Mouse (Mus musculus) forebrain, embryonic 11.5 days (tissue): ENCODE measurements around the gene Fbxl19. TPM values are rescaled to one million over a fixed set of nuclear protein-coding genes. Genes with fewer than 3 reads are reported as not detected.

Source experiments
- ATAC-seq: fragments of 200-750 bp; cut with Nextera tagmentation; replicated peaks from 2 replicates; pipeline ENCODE4 v1.8.0; 2017; ENCODE audit warnings: moderate TSS enrichment; ENCODE audit not compliant: low FRiP score
- DNase-seq: peaks from one replicate; pipeline ENCODE4 v3.0.0-alpha.2; 2017; ENCODE audit warnings: low spot score
- H3K27ac ChIP-seq: fragments of 300-500 bp; sonication (generic); 2 replicates; pipeline ENCODE4 v1.5.1; 2014; ENCODE audit warnings: low read depth, low read length
- H3K27me3 ChIP-seq: fragments of 300-500 bp; sonication (generic); 2 replicates; pipeline ENCODE4 v1.6.1; 2014; ENCODE audit warnings: mild to moderate bottlenecking, low read length, mixed read lengths; ENCODE audit not compliant: control insufficient read depth, insufficient read depth
- H3K36me3 ChIP-seq: fragments of 300-500 bp; sonication (generic); 2 replicates; pipeline ENCODE4 v1.6.1; 2014; ENCODE audit warnings: mild to moderate bottlenecking, low read length, moderate library complexity, mixed read lengths; ENCODE audit not compliant: control insufficient read depth, insufficient read depth
- H3K4me1 ChIP-seq: fragments of 300-500 bp; sonication (generic); replicated peaks from 2 replicates; pipeline ENCODE4 v1.6.1; 2014; ENCODE audit warnings: low read length, mixed read lengths; ENCODE audit not compliant: control insufficient read depth, insufficient read depth
- H3K4me2 ChIP-seq: fragments of 300-500 bp; sonication (generic); 2 replicates; pipeline ENCODE4 v1.6.1; 2014; ENCODE audit warnings: low read depth, mild to moderate bottlenecking, low read length, moderate library complexity, mixed read lengths; ENCODE audit not compliant: severe bottlenecking
- H3K4me3 ChIP-seq: fragments of 300-500 bp; sonication (generic); 2 replicates; pipeline ENCODE4 v1.5.1; 2014; ENCODE audit warnings: low read depth, low read length
- H3K9ac ChIP-seq: fragments of 300-500 bp; sonication (generic); 2 replicates; pipeline ENCODE4 v1.6.1; 2014; ENCODE audit warnings: low read length
- H3K9me3 ChIP-seq: fragments of 300-500 bp; sonication (generic); 2 replicates; pipeline ENCODE4 v1.6.1; 2016; ENCODE audit warnings: low read length, mixed read lengths; ENCODE audit not compliant: control insufficient read depth
- WGBS: fragments of 180-500 bp; shearing (Covaris S2); extraction: QIAGEN DNeasy Blood & Tissue Kit; methylation state at CpG from one replicate; pipeline ENCODE4 v1.1.7; 2014; 5-methylcytosine and 5-hydroxymethylcytosine counted together
- polyA plus RNA-seq: library from polyadenylated mRNA; unstranded; fragments of >200 nt; fragmentation: Nextera tagmentation; extraction: Ambion mirVana; gene quantifications from 2 replicates; pipeline ENCODE4 v1.2.1, GENCODE M21; 2014

Gene Fbxl19
- 7.9 and 9.7 TPM in 2 replicates for polyA plus RNA-seq

DNA sequence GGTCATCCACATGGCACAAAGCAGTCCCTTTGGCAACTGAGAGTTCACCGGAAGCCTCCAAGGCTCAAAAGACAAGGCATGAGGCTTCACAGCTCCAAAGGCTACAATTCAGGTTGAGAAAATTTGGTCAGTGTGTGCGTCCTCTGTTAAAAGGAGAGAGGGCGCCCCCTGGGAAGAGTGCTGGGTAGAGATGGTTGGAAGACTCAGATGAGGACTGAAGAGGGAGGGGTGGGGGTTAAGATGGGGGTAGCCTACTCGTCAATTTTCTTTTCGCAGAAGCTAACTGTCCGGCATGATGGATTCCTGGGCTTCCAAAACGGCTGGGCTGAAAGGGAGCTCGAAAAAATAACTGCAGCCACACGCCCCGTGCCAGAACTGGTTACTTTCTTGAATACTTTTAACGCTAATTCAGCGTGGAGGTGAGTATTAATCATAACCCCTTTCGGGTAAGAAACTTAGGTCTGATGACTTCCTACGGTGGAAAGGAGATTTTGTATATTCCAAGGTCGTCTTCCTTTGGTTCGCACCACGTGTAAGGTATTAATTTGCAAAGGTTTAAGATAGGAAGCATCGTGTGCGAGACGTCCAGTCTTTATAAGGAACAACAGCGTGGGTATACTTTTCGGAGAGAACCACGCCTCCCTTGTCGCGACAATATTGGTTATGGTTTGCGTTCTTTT is at the start of gene Fbxl19:
TSS of gene Fbxl19 (plus strand) at position 178 of the 680 bp plus-strand sequence.
- Histone ChIP-seq H3K9ac (peak within 1 kb of the TSS; percentile 89), H3K9me3 (no peaks in the 10 kb centered on the region), H3K27ac (peak within 1 kb of the TSS; percentile 90), H3K4me1 (no peaks in the 10 kb centered on the region; the same call in 1 of the 2 replicates), H3K36me3 (no peaks in the 10 kb centered on the region; the same call in 1 of the 2 replicates), H3K4me3 (peak within 1 kb of the TSS; percentile 88), H3K27me3 (no peaks in the 10 kb centered on the region), H3K4me2 (peak within 1 kb of the TSS; percentile 82)
- ATAC-seq (no peak), DNase-seq (peak; percentile 82)
- 1% methylated on average over 26 of the region's 26 CpGs for WGBS

DNA sequence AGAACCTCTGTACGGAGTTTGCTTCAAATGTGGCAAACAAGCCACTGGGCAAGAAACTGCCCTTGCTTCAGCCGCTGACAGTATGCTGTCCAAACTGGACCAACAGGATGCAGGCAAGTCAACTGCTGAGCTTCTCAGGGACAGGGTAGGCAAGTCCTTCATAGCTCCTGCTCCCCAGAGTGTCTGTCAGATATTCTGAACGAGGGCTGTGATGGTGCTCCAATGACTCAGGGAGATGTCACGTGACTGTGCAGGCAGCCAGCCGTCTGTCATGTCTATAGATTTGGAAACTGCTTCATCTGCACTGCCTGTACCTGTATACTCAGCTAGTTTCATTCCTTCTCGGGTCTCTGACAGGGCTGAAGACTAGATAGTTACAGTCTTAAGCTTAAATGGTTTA is 45.4 kb upstream of the Fbxl19 start:
- Histone ChIP-seq H3K27me3 (no peaks in the 10 kb centered on the region), H3K9me3 (no peaks in the 10 kb centered on the region), H3K4me2 (no peak overlapping the region), H3K36me3 (no peaks in the 10 kb centered on the region; the same call in 1 of the 2 replicates), H3K4me1 (no peaks in the 10 kb centered on the region), H3K27ac (no peak overlapping the region), H3K9ac (no peak overlapping the region), H3K4me3 (no peak overlapping the region)
- ATAC-seq (no peak), DNase-seq (no peak)
- WGBS, result 86% methylated on average over 6 of the region's 6 CpGs

DNA sequence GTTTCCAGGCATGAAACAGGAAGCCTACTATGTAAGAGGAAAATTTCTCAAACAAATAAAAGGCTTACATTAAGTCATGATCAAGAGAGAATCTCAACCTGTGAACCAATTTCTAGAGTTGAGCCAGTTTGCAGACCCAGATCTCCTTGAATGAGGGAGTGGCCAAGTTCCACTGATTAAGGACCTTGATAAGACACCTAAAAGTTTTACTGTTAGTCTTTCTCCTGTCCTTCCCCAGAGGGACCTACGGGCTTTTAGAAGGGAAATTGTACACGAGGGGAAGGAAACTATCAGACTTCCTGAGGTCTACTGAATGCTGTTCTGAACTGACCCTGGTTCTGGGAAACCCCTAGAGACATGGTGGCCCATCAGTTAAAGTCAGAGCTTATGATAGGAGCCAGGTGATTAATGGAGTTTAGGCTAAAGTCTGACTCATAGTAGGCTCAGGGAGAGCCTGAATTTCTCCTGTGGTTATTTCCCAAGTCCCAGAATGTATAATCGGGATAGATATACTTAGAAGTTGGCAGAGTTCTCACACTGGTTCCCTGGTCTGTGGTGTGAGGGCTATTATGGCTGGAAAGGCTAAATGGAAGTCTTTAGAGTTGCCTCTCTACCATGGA is 43.5 kb upstream of the Fbxl19 start:
- H3K27me3 ChIP-seq, result no peaks in the 10 kb centered on the region
- no peak overlapping the region for H3K4me2 ChIP-seq
- no peak overlapping the region for H3K4me3 ChIP-seq
- H3K36me3 ChIP-seq, result no peaks in the 10 kb centered on the region; the same call in 1 of the 2 replicates
- H3K27ac ChIP-seq, result no peak overlapping the region
- H3K4me1 ChIP-seq, result no peaks in the 10 kb centered on the region
- H3K9ac ChIP-seq, result no peak overlapping the region
- no peaks in the 10 kb centered on the region for H3K9me3 ChIP-seq
- ATAC-seq (no peak), DNase-seq (no peak)
- WGBS, result 88% methylated on average over 3 of the region's 3 CpGs

DNA sequence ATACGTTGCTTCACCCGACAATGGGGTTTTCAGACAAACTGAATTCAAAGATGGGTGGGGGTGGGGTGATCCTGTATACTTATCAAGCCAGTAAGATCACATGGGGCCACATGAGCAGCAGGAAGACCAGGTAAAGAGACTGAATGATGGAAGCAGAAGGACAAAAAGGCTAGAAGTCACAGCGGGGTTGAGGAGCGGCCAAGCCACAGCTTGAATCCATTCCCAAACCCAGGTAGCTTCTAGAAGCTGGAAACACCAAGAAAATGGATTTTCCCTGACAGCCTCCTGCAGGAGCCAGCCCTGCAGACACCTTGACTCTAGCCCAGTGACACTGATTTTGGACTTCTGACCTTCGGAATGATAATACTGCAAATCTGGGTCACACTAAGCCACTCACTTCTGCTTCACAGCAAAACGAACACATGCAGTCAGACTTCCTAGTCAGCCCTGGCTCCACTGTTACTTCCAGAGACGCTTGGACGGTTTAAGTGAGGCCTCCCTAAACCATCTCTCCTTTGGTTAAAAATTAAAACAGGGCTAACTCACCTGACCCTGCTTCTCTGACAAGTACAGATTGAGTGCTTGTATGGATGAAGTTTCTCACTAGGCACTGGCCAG is 40.7 kb upstream of the Fbxl19 start:
- H3K9ac ChIP-seq, result no peak overlapping the region
- H3K27me3 ChIP-seq, result no peaks in the 10 kb centered on the region
- H3K4me3 ChIP-seq, result no peak overlapping the region
- WGBS, result 92% methylated on average over 8 of the region's 8 CpGs
- no peaks in the 10 kb centered on the region for H3K9me3 ChIP-seq
- H3K27ac ChIP-seq, result no peak overlapping the region
- ATAC-seq (no peak), DNase-seq (no peak)
- peaks cover 10% of the 10 kb centered on the region; the same call in 1 of the 2 replicates for H3K4me1 ChIP-seq
- H3K36me3 ChIP-seq, result no peaks in the 10 kb centered on the region; the same call in 1 of the 2 replicates
- no peak overlapping the region for H3K4me2 ChIP-seq

DNA sequence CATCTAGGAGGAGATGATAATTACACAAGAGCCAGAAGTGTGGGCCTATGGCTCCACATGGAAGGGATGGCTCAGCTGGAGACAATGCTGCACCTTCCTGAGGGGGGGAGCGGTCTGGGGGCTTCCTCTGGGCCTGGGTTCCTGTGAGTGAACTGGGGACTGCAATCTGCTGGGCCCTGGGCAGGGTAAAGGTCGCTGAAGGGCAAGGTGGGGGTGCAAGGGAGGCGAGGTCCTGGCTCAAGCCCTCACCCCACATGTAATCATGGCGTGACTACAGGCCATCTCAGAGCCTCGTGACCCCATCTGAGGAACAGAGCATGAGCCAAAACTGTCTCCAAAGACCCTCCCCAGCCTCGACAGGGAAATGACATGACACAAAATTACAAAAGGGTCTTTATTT is 39.7 kb upstream of the Fbxl19 start:
- ATAC-seq, result no peak
- Histone ChIP-seq H3K4me3 (no peak overlapping the region), H3K27me3 (no peaks in the 10 kb centered on the region), H3K27ac (no peak overlapping the region), H3K4me1 (peaks cover 10% of the 10 kb centered on the region; the same call in 1 of the 2 replicates), H3K4me2 (no peak overlapping the region), H3K36me3 (no peaks in the 10 kb centered on the region; the same call in 1 of the 2 replicates), H3K9me3 (no peaks in the 10 kb centered on the region), H3K9ac (no peak overlapping the region)
- no peak for DNase-seq
- WGBS, result 89% methylated on average over 6 of the region's 6 CpGs

DNA sequence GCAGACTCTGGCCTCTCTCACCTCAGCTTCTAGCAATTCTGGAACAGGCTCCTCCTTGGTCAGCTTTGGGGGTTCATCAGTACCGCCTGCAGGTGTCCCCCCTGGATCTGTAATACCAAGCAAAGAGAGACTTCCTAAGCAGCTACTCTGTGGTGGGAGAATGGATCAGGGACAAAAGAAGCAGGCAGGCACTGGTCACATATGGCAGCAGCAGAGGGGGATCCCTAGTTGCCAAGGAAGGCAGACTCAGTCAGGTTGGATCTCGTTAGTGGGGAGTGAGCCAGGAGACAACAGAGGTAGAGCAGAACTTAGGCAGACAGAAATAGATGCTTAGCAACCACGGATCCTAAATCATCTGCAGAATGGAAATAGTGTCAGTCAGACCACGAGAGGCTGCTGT is 38.6 kb upstream of the Fbxl19 start:
- ATAC-seq (no peak), DNase-seq (no peak)
- Histone ChIP-seq H3K36me3 (no peaks in the 10 kb centered on the region; the same call in 1 of the 2 replicates), H3K4me2 (no peak overlapping the region), H3K9me3 (no peaks in the 10 kb centered on the region), H3K9ac (no peak overlapping the region), H3K4me1 (peaks cover 10% of the 10 kb centered on the region; the same call in 1 of the 2 replicates), H3K27ac (no peak overlapping the region), H3K4me3 (no peak overlapping the region), H3K27me3 (no peaks in the 10 kb centered on the region)
- whole genome bisulfite sequencing, result 75% methylated on average over 4 of the region's 4 CpGs

DNA sequence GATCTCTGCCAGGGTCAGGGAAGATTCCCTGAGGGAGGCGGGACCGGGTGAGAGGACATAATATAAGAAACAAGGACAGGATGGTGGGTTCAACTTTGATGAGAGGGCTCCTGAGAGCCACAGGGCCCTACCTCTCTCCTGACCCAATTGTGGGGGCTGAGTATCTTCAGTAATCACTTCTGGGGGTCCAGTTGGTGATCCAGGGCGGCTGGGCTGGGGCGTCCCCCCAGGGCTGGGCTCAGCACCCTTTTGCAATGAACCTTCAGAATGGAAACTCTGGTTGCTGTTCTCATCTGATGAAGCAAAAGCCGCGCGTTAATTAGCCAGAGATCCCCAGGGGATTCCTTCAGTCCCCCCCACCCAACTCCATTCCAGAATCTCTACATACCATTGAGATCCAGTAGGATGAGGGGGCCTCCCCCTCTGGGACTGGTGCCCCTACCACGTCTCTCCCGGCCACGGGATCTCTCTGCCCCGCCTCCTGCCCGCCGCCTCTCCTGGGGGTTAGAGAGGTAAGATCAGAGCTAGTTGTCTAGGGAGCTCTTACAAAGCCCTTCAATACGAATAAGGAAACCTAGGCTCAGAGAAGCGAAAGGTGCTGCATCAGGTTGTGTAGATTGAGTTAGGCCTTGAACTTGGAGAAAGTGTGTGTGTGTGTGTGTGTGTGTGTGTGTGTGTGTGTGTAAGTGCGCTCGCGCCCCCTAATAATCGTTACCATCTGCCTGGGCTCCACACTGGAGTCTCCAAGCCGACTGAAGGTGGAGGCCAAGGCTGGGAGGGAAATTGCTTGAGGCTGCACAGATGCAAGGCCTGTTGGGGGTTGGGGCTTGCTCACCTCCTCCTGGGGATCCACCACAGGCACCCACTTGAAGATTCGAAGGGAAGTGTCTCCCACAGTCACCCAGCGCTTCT is 37.0 kb upstream of the Fbxl19 start:
- Histone ChIP-seq H3K9me3 (no peaks in the 10 kb centered on the region), H3K9ac (peak overlapping the region; percentile 84), H3K27ac (peak overlapping the region; percentile 91), H3K36me3 (no peaks in the 10 kb centered on the region; the same call in 1 of the 2 replicates), H3K4me1 (peaks cover 20% of the 10 kb centered on the region), H3K4me3 (peak overlapping the region; percentile 68), H3K27me3 (no peaks in the 10 kb centered on the region), H3K4me2 (peak overlapping the region; percentile 68)
- WGBS, result 26% methylated on average over 22 of the region's 22 CpGs
- ATAC-seq (0 out of 2 replicates have a peak, but pooled peaks have one; percentile 0), DNase-seq (peak; percentile 54)

DNA sequence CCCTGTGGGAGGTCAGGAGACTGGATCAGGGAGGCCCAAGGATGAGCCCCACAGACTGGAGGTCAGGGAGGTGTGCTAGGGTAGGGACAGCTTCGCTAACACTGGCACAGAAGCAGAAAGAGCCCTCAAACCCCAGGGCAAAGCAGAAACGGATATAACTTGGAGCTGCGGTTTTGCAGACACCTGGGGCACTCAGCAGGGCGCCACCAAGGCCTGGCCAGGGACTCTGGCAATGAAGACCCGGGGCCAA is 36.5 kb upstream of the Fbxl19 start:
- Histone ChIP-seq H3K4me2 (peak overlapping the region; percentile 68), H3K27me3 (no peaks in the 10 kb centered on the region), H3K4me3 (peak overlapping the region; percentile 68), H3K27ac (peak overlapping the region; percentile 91), H3K9me3 (no peaks in the 10 kb centered on the region), H3K36me3 (no peaks in the 10 kb centered on the region; the same call in 1 of the 2 replicates), H3K9ac (peak overlapping the region; percentile 84), H3K4me1 (peaks cover 23% of the 10 kb centered on the region)
- under 1% methylated on average over 5 of the region's 5 CpGs for WGBS
- ATAC-seq, result peak; percentile 25
- DNase-seq, result no peak
